Mouse (Mus musculus) lung, postnatal 0 days (tissue): ENCODE measurements around the gene Lmo1.

Experiments
- CTCF ChIP-seq: IDR thresholded peaks from 2 replicates; pipeline ENCODE4 v1.5.1; 2016; ENCODE audit warnings: antibody characterized with exemption, mild to moderate bottlenecking
- EP300 ChIP-seq: IDR thresholded peaks from 2 replicates; pipeline ENCODE4 v1.6.1; 2016; ENCODE audit warnings: antibody characterized with exemption, mild to moderate bottlenecking, control low read depth

GRCm38 (mm10) chr7:109218130-109218976 is 43.3 kb upstream of the Lmo1 start:
- TF ChIP-seq EP300 (no peak), CTCF (peak; percentile 87)
